Mouse (Mus musculus): ENCODE data around the gene Mfsd2a.

- TF ChIP-seq CTCF (IDR thresholded peaks at IDR 0.05; ENCODE audit: borderline replicate concordance, extremely low read depth, insufficient read depth, insufficient read length), result no peak
- no peak for TF ChIP-seq POLR2A (IDR thresholded peaks at IDR 0.05; ENCODE audit: borderline replicate concordance, extremely low read depth, insufficient read depth, insufficient read length, poor library complexity, severe bottlenecking)
Measured at GRCm38 (mm10) chr4:122914186-122914585, 46.8 kb downstream of the Mfsd2a start.

Measured in brain, embryonic 14.5 days (tissue).